Mouse (Mus musculus) MEL (cell line): ENCODE results near the gene Wdr5b.

ENCODE experiments used
- CTCF ChIP-seq, 3 experiments: IDR thresholded peaks in 2 of 3; conservative IDR thresholded peaks in 1 of 3; 2 replicates each; pipeline ENCODE4 v1.5.1; 2011 to 2012; ENCODE audit warnings: low read length in 3 of 3, low read depth in 2 of 3, mild to moderate bottlenecking in 2 of 3, improper control_type of control experiment in 1 of 3, inconsistent platforms in 1 of 3, mixed read lengths in 1 of 3, moderate library complexity in 1 of 3; ENCODE audit not compliant: control insufficient read depth in 1 of 3, insufficient read depth in 1 of 3, poor library complexity in 1 of 3, severe bottlenecking in 1 of 3
- EP300 ChIP-seq, 2 experiments: IDR thresholded peaks; 2 replicates each; pipeline ENCODE4 v1.6.1; 2011; ENCODE audit warnings: improper control_type of control experiment in 2 of 2, low read length in 2 of 2, low read depth in 1 of 2, mild to moderate bottlenecking in 1 of 2
- GATA1 ChIP-seq: IDR thresholded peaks from 2 replicates; pipeline ENCODE4 v1.6.1; 2011; ENCODE audit warnings: low read depth, low read length, improper control_type of control experiment
- MAX ChIP-seq: IDR thresholded peaks from 2 replicates; pipeline ENCODE4 v1.6.1; 2011; ENCODE audit warnings: low read length, improper control_type of control experiment
- POLR2A ChIP-seq, 2 experiments: IDR thresholded peaks; 2 replicates each; pipeline ENCODE4 v1.6.1; 2011 to 2012; ENCODE audit warnings: low read length in 2 of 2, mild to moderate bottlenecking in 2 of 2, control low read depth in 1 of 2, improper control_type of control experiment in 1 of 2, low read depth in 1 of 2, moderate library complexity in 1 of 2; ENCODE audit not compliant: control insufficient read depth in 1 of 2, insufficient read depth in 1 of 2, poor library complexity in 1 of 2
- RAD21 ChIP-seq: IDR thresholded peaks from 2 replicates; pipeline ENCODE4 v1.6.1; 2011; ENCODE audit warnings: mild to moderate bottlenecking, low read depth, low read length, improper control_type of control experiment

GRCm38 (mm10) chr16:36069819-36070575, 29.0 kb downstream of the Wdr5b start:
- no peak for TF ChIP-seq EP300 (IDR thresholded peaks at IDR 0.05; ENCODE audit: low read depth in 1 of 2, low read length in 2 of 2)
- TF ChIP-seq MAX: no peak
- TF ChIP-seq RAD21: no peak
- no peak; a peak in 1 of 6 replicates for TF ChIP-seq CTCF (IDR thresholded peaks at IDR 0.05 in 2 of 3, conservative IDR thresholded peaks at IDR 0.05 in 1 of 3; ENCODE audit: control insufficient read depth in 1 of 3, insufficient read depth in 1 of 3, low read depth in 2 of 3, low read length in 3 of 3, poor library complexity in 1 of 3, severe bottlenecking in 1 of 3)
- TF ChIP-seq POLR2A (IDR thresholded peaks at IDR 0.05; ENCODE audit: control insufficient read depth in 1 of 2, insufficient read depth in 1 of 2, low read depth in 1 of 2, low read length in 2 of 2, poor library complexity in 1 of 2): no peak
- TF ChIP-seq GATA1: no peak
